Mouse (Mus musculus) erythroblast, embryonic 14.5 days (primary cell): ENCODE data around the gene Ssna1. TPM values are rescaled to one million over a fixed set of nuclear protein-coding genes. Genes with fewer than 3 reads are reported as not detected.

ENCODE experiments used
- H3K27me3 ChIP-seq: 2 replicates; pipeline ENCODE4 v1.6.1; 2012; ENCODE audit warnings: inconsistent platforms; ENCODE audit not compliant: control insufficient read depth
- H3K36me3 ChIP-seq: 2 replicates; pipeline ENCODE4 v1.6.1; 2012; ENCODE audit warnings: mild to moderate bottlenecking, inconsistent platforms; ENCODE audit not compliant: control insufficient read depth
- H3K4me1 ChIP-seq: 2 replicates; pipeline ENCODE4 v1.6.1; 2012; ENCODE audit warnings: inconsistent platforms; ENCODE audit not compliant: control insufficient read depth
- H3K4me3 ChIP-seq: replicated peaks from 2 replicates; pipeline ENCODE3; 2012; ENCODE audit warnings: moderate library complexity, mild to moderate bottlenecking, inconsistent platforms
- H3K9me3 ChIP-seq: 2 replicates; pipeline ENCODE4 v1.6.1; 2012; ENCODE audit warnings: low read length, inconsistent platforms, mixed read lengths; ENCODE audit not compliant: control insufficient read depth
- GATA1 ChIP-seq: IDR thresholded peaks from 2 replicates; pipeline ENCODE4 v1.6.1; 2012; ENCODE audit warnings: low read length, inconsistent platforms, mixed read lengths
- TAL1 ChIP-seq: IDR thresholded peaks from 3 replicates; pipeline ENCODE4 v1.6.1; 2012; ENCODE audit warnings: low read length, inconsistent platforms, mixed read lengths
- polyA plus RNA-seq: library from polyadenylated mRNA; stranded (reverse); fragments of >175 nt; gene quantifications from 2 replicates; pipeline ENCODE4 v1.2.3, GENCODE M21; 2012

Ssna1 gene
- polyA plus RNA-seq, 1 experiment = 22.8 TPM

DNA sequence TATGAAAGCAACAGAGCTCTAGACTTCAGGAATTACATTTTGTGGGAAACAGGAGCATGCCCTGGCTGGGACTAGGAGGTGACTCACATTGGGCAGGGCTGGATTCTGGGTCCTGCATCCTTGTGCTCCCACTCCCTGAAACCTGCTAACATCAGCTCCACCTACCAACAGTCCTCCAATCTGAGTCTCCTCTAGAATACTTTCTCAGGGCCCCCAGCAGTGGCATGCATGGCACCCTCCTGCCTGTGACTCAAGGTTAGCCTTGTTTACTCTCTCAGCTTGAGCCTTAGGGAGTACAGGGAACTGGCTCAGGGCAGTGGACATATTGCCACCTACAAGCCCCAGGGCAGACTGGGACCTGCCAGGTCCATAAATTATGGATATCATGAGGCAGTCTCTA lies 34.1 kb downstream of the Ssna1 start:
- no peaks in the 10 kb centered on the region for H3K36me3 ChIP-seq
- TF ChIP-seq GATA1 (no peak), TAL1 (no peak)
- H3K4me3 ChIP-seq = no peak overlapping the region
- H3K27me3 ChIP-seq = peaks cover 34% of the 10 kb centered on the region
- H3K4me1 ChIP-seq = peaks cover 47% of the 10 kb centered on the region
- H3K9me3 ChIP-seq = no peaks in the 10 kb centered on the region

DNA sequence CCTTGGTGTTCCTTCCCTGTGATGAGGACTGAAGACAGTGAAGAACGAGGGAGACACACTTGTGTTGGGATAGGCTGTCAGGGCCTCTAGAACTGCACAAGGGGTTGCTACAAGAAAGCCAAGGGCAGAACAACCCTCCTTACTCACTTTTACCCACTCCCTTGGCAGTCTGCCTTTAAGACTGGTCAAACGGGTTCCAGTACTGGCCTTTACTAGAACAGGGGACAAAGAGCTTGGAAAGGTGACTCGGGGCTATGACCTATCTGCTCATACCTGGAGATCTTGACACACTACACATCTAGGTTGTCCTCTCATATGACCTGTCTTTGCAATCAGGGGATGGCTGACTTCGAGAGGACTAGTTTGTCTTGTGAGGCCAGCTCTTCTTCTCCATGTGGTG lies 34.7 kb downstream of the Ssna1 start:
- Histone ChIP-seq H3K9me3 (no peaks in the 10 kb centered on the region), H3K27me3 (peaks cover 28% of the 10 kb centered on the region), H3K4me1 (peaks cover 44% of the 10 kb centered on the region), H3K36me3 (no peaks in the 10 kb centered on the region), H3K4me3 (no peak overlapping the region)
- no peak for TF ChIP-seq GATA1
- TF ChIP-seq TAL1 = no peak

- Histone ChIP-seq H3K36me3 (no peaks in the 10 kb centered on the region), H3K4me3 (no peak within 1 kb of the TSS), H3K9me3 (no peaks in the 10 kb centered on the region), H3K4me1 (peaks cover 36% of the 10 kb centered on the region), H3K27me3 (peaks cover 22% of the 10 kb centered on the region)
- TF ChIP-seq GATA1 = no peak
Measured at GRCm38 (mm10) chr2:25236614-25237013, 35.6 kb downstream of the Ssna1 start, which contains the start of gene Rnf224. Rnf224 (minus strand) TSS chr2:25236787.

DNA sequence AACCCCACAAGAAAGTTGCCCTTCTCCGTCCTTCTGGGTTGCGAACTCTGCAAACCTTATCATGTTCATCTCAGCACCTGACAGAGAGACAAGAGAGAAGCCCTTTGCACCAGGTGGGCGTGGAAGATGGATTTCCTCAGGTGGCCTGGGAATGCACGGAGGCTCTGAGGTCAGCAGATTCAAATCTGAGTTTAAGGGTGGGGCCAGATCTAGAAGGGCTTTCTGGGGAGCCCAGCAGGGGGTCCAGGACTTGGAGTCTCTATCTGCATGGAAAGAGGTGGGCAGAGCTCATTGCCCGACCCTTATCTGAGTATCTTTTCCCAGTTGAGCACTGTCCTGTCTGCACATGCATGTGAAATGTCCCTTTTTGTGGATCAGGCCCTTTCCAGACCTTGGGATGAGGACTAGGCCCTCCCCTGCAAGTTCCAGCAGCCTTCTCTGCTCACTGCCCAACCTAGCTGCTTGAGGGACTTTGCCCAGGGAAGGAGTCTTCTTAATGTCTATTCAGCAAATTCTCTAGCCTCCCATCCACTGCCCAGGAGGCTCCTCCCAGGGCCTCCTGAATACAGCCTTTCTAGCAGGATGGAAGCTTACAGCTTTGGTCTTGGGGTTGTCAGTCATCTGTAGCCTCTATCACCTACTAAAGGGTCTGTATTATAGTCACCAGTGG lies 37.6 kb downstream of the Ssna1 start:
- Histone ChIP-seq H3K4me3 (no peak overlapping the region), H3K4me1 (peaks cover 17% of the 10 kb centered on the region), H3K27me3 (peaks cover 16% of the 10 kb centered on the region), H3K36me3 (no peaks in the 10 kb centered on the region), H3K9me3 (no peaks in the 10 kb centered on the region)
- TF ChIP-seq GATA1 (no peak), TAL1 (no peak)

DNA sequence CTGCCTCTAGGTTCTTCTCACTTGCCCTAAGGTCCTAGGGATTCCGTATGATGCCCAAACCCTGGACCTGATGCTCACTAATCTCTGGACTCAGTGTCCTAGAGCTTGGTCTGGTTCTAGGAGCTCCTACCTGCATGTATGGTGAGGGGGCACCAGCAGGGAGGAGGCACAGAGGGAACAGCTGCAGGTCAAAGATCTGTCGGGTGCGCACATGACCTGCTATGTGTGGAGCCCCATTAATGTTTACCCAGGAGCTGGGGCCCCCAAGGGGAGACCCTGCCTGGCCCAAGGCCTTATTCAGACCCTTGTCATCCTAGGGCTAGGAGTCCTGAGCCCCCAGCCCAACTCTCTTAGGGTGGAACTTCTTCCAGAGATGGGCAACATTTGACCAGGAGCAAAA lies 38.2 kb downstream of the Ssna1 start, which contains the start of gene Slc34a3:
TSS of gene Slc34a3 (minus strand) at position 315 of the 400 bp plus-strand sequence.
- TF ChIP-seq GATA1 = no peak
- no peak for TF ChIP-seq TAL1
- Histone ChIP-seq H3K4me3 (no peak within 1 kb of the TSS), H3K9me3 (no peaks in the 10 kb centered on the region), H3K27me3 (peaks cover 16% of the 10 kb centered on the region), H3K36me3 (no peaks in the 10 kb centered on the region), H3K4me1 (peaks cover 15% of the 10 kb centered on the region)

GRCm38 (mm10) chr2:25233421-25233820 lies 38.8 kb downstream of the Ssna1 start:
- Histone ChIP-seq H3K4me1 (peaks cover 18% of the 10 kb centered on the region), H3K9me3 (no peaks in the 10 kb centered on the region), H3K36me3 (no peaks in the 10 kb centered on the region), H3K4me3 (no peak overlapping the region), H3K27me3 (peaks cover 16% of the 10 kb centered on the region)
- TF ChIP-seq TAL1 (no peak), GATA1 (no peak)

DNA sequence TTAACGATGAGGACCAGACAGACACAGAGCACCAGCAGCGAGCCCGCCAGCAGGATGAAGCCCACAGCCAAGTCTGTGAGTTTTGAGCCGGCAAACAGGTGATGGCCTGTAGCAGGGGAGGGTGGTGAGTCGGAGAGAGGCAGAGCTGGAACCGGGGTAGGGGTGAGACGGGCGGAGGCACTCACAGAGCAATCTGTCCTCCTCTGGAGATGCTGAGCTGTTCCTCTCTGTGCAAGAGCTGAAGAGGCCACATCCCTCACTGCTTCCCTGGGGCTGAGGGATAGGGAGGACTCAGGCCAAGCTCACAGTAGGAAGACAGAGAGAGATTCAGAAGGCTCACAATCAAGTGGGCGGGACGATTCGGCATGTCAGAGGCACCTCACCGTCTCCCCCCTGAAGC lies 41.2 kb downstream of the Ssna1 start:
- peaks cover 9% of the 10 kb centered on the region for H3K27me3 ChIP-seq
- peaks cover 27% of the 10 kb centered on the region for H3K4me1 ChIP-seq
- TF ChIP-seq TAL1 (no peak), GATA1 (no peak)
- no peak overlapping the region for H3K4me3 ChIP-seq
- no peaks in the 10 kb centered on the region for H3K36me3 ChIP-seq
- H3K9me3 ChIP-seq = no peaks in the 10 kb centered on the region

GRCm38 (mm10) chr2:25230581-25230980 lies 41.7 kb downstream of the Ssna1 start:
- H3K36me3 ChIP-seq = no peaks in the 10 kb centered on the region
- H3K4me3 ChIP-seq = no peak overlapping the region
- H3K9me3 ChIP-seq = no peaks in the 10 kb centered on the region
- H3K27me3 ChIP-seq = peaks cover 7% of the 10 kb centered on the region
- TF ChIP-seq TAL1 (no peak), GATA1 (no peak)
- H3K4me1 ChIP-seq = peaks cover 30% of the 10 kb centered on the region

DNA sequence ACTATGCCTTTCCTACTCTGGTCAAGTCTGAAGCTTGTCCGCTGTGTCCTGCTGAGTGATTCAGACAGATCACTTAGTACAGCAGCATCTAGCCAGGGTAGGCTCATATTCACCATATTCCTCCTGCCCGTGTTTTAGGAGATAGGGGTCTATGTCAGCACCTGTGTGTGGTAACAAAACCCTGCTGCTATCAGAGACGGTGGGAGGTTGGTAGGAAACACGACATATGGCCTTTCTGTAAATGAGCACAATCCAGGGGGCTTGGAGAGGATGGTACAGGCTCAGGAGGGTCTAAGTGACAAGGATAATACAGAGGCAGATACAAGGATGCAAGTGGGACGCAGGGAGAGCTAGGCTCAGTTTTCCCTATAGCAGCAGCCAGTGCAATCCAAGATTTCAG lies 42.7 kb downstream of the Ssna1 start:
- H3K4me3 ChIP-seq = no peak overlapping the region
- no peaks in the 10 kb centered on the region for H3K36me3 ChIP-seq
- TF ChIP-seq TAL1 (no peak), GATA1 (no peak)
- peaks cover 7% of the 10 kb centered on the region for H3K27me3 ChIP-seq
- peaks cover 34% of the 10 kb centered on the region for H3K4me1 ChIP-seq
- no peaks in the 10 kb centered on the region for H3K9me3 ChIP-seq

GRCm38 (mm10) chr2:25228995-25229530 lies 43.2 kb downstream of the Ssna1 start:
- no peaks in the 10 kb centered on the region for H3K9me3 ChIP-seq
- H3K4me3 ChIP-seq = peak overlapping the region; percentile 46
- peaks cover 3% of the 10 kb centered on the region for H3K36me3 ChIP-seq
- peaks cover 7% of the 10 kb centered on the region for H3K27me3 ChIP-seq
- H3K4me1 ChIP-seq = peaks cover 34% of the 10 kb centered on the region
- TF ChIP-seq GATA1 (no peak), TAL1 (no peak)
